Mouse (Mus musculus) testis, adult 2 months (tissue): Measurements from ENCODE around the gene Fam181b. TPM values are rescaled to one million over a fixed set of nuclear protein-coding genes. Genes with fewer than 3 reads are reported as not detected.

Source experiments
- H3K27ac ChIP-seq: fragments of 200-500 bp; 2 replicates; pipeline ENCODE4 v1.5.1; 2012; ENCODE audit warnings: low read depth, low read length; ENCODE audit not compliant: control insufficient read depth, insufficient read depth
- H3K27me3 ChIP-seq: fragments of 200-500 bp; 2 replicates; pipeline ENCODE4 v1.6.1; 2012; ENCODE audit warnings: mild to moderate bottlenecking, low read length, moderate library complexity; ENCODE audit not compliant: control insufficient read depth, insufficient read depth
- H3K36me3 ChIP-seq: fragments of 200-500 bp; 2 replicates; pipeline ENCODE4 v1.6.1; 2012; ENCODE audit warnings: mild to moderate bottlenecking, low read length; ENCODE audit not compliant: control insufficient read depth, insufficient read depth
- H3K4me1 ChIP-seq: fragments of 200-500 bp; 2 replicates; pipeline ENCODE4 v1.6.1; 2012; ENCODE audit warnings: low read length; ENCODE audit not compliant: control insufficient read depth, insufficient read depth
- H3K4me3 ChIP-seq: fragments of 200-500 bp; 2 replicates; pipeline ENCODE4 v1.5.1; 2012; ENCODE audit warnings: low read depth, mild to moderate bottlenecking, low read length, moderate library complexity, mixed read lengths; ENCODE audit not compliant: control insufficient read depth
- CTCF ChIP-seq: fragments of 200-500 bp; IDR thresholded peaks from 2 replicates; pipeline ENCODE4 v1.5.1; 2012; ENCODE audit warnings: low read depth, mild to moderate bottlenecking, inconsistent platforms, low read length, moderate library complexity; ENCODE audit not compliant: control insufficient read depth, insufficient read depth, insufficient replicate concordance
- POLR2A ChIP-seq: fragments of 200-500 bp; IDR thresholded peaks from 2 replicates; pipeline ENCODE4 v1.6.1; 2012; ENCODE audit warnings: low read depth, mild to moderate bottlenecking, inconsistent platforms, low read length, moderate library complexity; ENCODE audit not compliant: control insufficient read depth
- polyA plus RNA-seq: library from polyadenylated mRNA; depleted of rRNA; stranded (reverse); fragments of >200 nt; gene quantifications from 2 replicates; pipeline ENCODE4 v1.2.3, GENCODE M21; 2012; rRNA removed

Gene Fam181b
- polyA plus RNA-seq, 1 experiment: 0.31 TPM

- no peak for TF ChIP-seq CTCF
- TF ChIP-seq POLR2A: no peak
- Histone ChIP-seq H3K4me3 (no peak overlapping the region), H3K27me3 (no peaks in the 10 kb centered on the region), H3K4me1 (no peaks in the 10 kb centered on the region), H3K36me3 (no peaks in the 10 kb centered on the region), H3K27ac (no peak overlapping the region)
Measured at GRCm38 (mm10) chr7:93104776-93105340, 25.2 kb downstream of the Fam181b start.

- H3K27ac ChIP-seq: no peak overlapping the region
- no peaks in the 10 kb centered on the region for H3K4me1 ChIP-seq
- TF ChIP-seq POLR2A: no peak
- TF ChIP-seq CTCF: no peak
- H3K36me3 ChIP-seq: no peaks in the 10 kb centered on the region
- H3K27me3 ChIP-seq: no peaks in the 10 kb centered on the region
- no peak overlapping the region for H3K4me3 ChIP-seq
Measured at GRCm38 (mm10) chr7:93110370-93110965, 30.8 kb downstream of the Fam181b start.

GRCm38 (mm10) chr7:93111056-93111455, 31.4 kb downstream of the Fam181b start:
- no peaks in the 10 kb centered on the region for H3K4me1 ChIP-seq
- H3K27me3 ChIP-seq: no peaks in the 10 kb centered on the region
- H3K27ac ChIP-seq: no peak overlapping the region
- no peak overlapping the region for H3K4me3 ChIP-seq
- H3K36me3 ChIP-seq: no peaks in the 10 kb centered on the region
- TF ChIP-seq CTCF: no peak
- no peak for TF ChIP-seq POLR2A

GRCm38 (mm10) chr7:93117561-93117960, 37.9 kb downstream of the Fam181b start:
- Histone ChIP-seq H3K36me3 (no peaks in the 10 kb centered on the region), H3K4me3 (no peak overlapping the region), H3K4me1 (no peaks in the 10 kb centered on the region), H3K27ac (no peak overlapping the region), H3K27me3 (no peaks in the 10 kb centered on the region)
- no peak for TF ChIP-seq CTCF
- TF ChIP-seq POLR2A: no peak

GRCm38 (mm10) chr7:93123936-93124335, 44.3 kb downstream of the Fam181b start:
- Histone ChIP-seq H3K4me3 (no peak overlapping the region), H3K36me3 (no peaks in the 10 kb centered on the region), H3K4me1 (no peaks in the 10 kb centered on the region), H3K27ac (no peak overlapping the region), H3K27me3 (no peaks in the 10 kb centered on the region)
- TF ChIP-seq POLR2A (no peak), CTCF (no peak)

Other genes with a start within 250 kb of the Fam181b start
- 10.8 and 16.3 TPM in 2 replicates for gene Ddias, start 205.6 kb upstream of the Fam181b start, polyA plus RNA-seq
- 25.9 and 28.5 TPM in 2 replicates for gene Prcp, start 205.4 kb upstream of the Fam181b start, polyA plus RNA-seq